Mouse (Mus musculus): Measurements from ENCODE around the gene Ccdc153.

The Ccdc153 gene

GRCm38 (mm10) chr9:44287401-44288075 lies 47.1 kb downstream of the Ccdc153 start:
- DNase-seq (ENCODE audit: low read depth), result no peak

GRCm38 (mm10) chr9:44288076-44288958 lies 47.8 kb downstream of the Ccdc153 start, which contains the start of gene Abcg4:
Gene Abcg4 (minus strand): TSS chr9:44288615.
- DNase-seq (ENCODE audit: low read depth), result peak; percentile 85

- DNase-seq (ENCODE audit: low read depth), result peak; percentile 63
Observed at GRCm38 (mm10) chr9:44288959-44289291, 48.4 kb downstream of the Ccdc153 start.

- peak; percentile 44 for DNase-seq (ENCODE audit: low read depth)
Observed at GRCm38 (mm10) chr9:44292490-44292889, 52.0 kb downstream of the Ccdc153 start.

All from c-Kit-positive CD71-positive TER-119-negative erythroid progenitor cells, embryonic 14.5 days (primary cell).